Mouse (Mus musculus) CD4-positive, CD25-positive, alpha-beta regulatory T cell, adult 2 months (primary cell): ENCODE results near the gene Arpp21.

Experiments used
- DNase-seq: peaks from one replicate; pipeline ENCODE4 v3.0.0-alpha.2; 2012; ENCODE audit warnings: low read depth, low spot score

The Arpp21 gene

DNA sequence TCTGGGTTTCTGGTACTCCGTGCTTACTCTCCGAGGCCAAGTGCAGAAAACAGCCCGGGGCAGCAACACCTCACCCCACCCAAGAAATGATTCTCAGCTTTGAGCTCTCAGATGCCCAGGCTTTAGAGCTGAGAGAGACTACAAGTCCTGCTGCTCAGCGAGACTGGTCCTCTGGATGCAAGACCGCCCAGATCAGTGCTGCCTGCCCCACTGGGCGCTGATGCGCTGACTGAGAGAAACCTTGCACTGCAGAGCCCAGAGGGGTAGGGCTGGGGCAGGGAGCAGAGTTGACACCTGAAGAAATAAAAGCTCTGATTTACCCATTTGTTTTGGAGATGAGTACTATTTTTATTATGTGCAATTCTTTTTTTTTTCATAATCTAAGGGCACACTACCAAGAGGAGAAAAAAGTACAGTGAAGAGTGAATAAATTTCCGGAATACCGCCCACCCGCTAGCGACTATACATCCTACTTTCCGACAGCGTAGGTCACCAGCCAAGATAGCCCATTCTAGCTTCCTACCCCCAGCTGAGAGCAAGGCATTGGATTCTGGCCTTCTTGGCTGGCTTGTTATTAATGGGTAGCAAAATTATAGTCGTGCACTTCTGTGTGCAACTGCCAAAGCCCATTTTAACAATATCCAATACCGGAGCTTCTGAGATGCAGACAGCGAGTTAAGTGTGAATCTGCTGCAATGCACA is at the start of gene Arpp21:
Gene Arpp21 (minus strand): TSS at position 243 of the 702 bp plus-strand sequence.
- no peak for DNase-seq

- DNase-seq: no peak
These were observed 36.8 kb upstream of the Arpp21 start for GRCm38 (mm10) chr9:112272426-112272969.

DNA sequence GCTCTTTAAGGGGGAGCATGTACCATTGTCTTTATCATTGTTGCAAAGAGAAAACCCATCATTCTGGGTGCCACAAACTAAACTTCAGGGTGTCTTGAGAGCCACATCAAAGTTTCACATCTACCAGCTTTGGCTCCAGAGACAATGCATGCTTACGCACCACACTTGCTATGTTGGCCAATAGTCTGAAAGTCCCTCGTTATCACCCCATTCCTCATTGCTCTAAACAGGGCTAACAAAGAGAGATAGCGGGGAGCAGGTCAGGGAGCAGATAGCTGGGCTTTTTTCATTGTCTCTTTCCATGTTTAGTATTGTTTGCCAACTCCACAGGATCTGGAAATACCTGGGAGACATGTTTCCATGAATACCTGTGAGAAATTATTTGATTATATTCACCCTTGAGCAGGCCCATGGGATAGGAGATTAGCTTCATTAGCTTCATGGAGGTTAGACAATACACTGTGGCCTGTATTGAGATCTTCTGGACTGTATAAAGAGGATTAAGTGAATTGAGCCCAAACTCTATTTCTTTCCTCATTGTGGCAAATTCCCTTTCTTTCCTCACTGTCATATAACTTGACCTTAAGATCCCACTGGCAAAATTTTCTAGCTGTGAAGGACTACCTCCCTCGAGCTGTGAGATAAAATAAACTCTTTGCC is 29.4 kb upstream of the Arpp21 start:
- DNase-seq: no peak

DNA sequence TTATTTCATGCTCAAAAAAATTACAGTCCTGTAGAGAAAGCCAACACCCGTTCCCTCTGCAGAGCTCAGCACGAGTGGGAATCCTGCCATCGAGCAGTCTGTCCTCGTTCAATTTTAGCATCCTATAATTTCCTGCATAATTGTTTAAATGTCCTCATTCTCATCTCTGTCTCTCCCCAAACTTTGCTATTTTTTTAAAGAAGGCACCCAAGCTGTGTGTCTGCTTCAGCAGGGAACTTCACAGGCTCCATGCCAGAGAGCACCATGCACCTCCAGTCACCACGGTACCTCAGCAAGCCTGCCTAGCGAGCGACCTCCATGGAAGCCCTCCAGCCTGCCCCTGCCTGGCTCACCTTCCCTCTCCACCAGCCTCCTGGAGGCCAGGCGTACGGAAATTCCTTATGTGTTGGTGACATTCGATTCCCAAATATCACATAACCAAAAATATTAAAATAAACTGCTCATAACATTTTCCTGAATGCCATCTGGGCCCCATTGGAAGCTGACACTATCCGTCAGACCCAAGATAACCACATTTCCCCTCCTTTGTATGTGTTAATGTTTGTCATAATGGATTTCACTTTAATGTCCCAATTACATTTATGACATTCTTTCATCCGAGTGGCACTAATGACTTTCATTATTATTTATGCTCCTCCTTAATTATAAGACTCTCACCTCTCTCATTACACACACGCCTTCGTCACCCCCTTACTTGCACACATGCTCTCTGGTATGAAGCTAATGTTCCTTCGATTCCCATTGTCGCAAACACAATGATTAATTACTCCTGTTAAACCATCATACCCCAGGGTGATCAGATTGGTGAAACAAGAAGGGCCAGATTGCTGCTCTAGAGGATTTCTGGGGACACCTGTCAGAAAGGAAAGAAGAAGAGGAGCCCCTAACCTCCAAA is 26.5 kb upstream of the Arpp21 start:
- no peak for DNase-seq

GRCm38 (mm10) chr9:112261556-112261955 is 25.8 kb upstream of the Arpp21 start:
- no peak for DNase-seq

DNA sequence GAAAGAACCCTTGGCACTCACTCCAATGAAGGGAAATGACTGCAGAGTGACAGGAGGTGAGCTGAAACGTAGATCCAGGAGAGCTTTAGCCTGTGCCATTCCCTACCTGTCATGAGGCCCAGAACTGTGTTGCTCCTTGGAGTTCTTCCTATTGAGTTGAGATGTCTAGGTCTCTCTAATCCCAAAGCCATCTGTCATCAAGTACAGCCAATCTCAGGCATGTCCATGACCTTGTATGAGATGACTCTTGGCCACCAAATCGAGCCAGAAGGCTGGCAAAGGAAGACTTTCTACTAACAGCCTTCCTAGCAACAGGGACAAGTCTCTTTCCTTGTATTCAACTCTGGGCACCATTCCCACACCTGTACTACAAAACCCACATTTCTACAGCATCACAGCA is 25.0 kb upstream of the Arpp21 start:
- no peak for DNase-seq

GRCm38 (mm10) chr9:112258560-112258959 is 22.8 kb upstream of the Arpp21 start:
- DNase-seq: no peak

DNA sequence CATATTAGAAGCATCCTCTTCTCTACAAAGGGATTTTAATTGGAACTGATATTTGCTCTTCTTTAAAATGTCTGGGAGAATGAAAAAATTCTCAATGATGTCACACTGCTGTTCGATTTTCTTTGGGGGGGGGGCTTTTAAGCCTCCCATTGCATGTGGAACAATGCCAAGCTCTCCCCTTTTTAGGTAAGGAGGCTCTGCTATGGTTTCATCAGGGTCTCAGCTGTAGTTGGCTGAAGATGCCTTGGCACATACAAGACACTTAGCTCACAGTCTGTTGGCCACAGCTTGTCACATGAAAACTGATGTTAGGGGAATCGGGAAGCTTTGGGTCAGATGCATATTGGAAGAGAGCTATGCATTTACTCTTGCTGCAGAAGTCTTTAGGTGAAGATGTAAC is 20.2 kb upstream of the Arpp21 start:
- DNase-seq: no peak

- DNase-seq: no peak
These were observed 18.0 kb upstream of the Arpp21 start for GRCm38 (mm10) chr9:112253730-112254129.

GRCm38 (mm10) chr9:112251857-112252256 is 16.1 kb upstream of the Arpp21 start:
- no peak for DNase-seq

- DNase-seq: no peak
These were observed 15.6 kb upstream of the Arpp21 start for GRCm38 (mm10) chr9:112251339-112251738.

GRCm38 (mm10) chr9:112249753-112250152 is 14.0 kb upstream of the Arpp21 start:
- DNase-seq: no peak

DNA sequence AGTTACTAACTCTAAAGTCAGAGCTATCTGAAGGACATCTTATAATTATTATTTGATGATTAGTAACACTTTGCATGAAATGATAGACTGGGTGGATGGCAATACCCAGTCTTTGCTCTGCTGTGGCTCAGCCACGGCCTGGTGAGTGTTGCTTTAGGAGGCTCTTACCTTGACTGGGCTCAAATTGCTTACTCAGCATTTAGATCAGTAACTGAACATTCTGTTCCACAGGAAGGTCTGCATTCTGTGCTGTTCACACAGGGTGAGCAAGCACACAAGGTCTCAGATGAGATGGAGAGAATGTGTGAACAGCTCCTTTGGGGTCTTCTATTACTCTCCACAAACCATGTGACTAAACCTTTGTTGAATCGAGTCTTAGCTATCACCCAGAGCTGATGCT is 11.4 kb upstream of the Arpp21 start:
- no peak for DNase-seq

- DNase-seq: no peak
These were observed 2.4 kb upstream of the Arpp21 start for GRCm38 (mm10) chr9:112238168-112238567.

DNA sequence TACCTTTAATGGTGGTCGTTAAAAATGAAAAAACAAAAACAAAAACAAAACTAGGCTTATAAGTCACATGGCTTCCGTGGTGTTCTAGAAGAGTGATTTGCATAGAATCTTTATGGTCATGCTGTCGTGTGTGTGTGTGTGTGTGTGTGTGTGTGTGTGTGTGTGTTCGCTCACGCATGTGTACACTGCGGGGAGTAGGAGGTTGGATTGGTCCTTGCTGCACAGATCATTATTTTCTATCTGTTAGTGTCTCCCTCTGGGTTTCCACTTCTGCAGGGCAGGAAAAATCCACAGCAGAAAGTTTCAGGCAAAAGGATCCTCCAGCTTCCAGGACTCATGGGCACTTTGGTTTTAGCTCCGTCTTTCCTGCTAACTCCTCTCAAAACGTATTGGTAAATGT is 813 bp upstream of the Arpp21 start:
- DNase-seq: no peak

DNA sequence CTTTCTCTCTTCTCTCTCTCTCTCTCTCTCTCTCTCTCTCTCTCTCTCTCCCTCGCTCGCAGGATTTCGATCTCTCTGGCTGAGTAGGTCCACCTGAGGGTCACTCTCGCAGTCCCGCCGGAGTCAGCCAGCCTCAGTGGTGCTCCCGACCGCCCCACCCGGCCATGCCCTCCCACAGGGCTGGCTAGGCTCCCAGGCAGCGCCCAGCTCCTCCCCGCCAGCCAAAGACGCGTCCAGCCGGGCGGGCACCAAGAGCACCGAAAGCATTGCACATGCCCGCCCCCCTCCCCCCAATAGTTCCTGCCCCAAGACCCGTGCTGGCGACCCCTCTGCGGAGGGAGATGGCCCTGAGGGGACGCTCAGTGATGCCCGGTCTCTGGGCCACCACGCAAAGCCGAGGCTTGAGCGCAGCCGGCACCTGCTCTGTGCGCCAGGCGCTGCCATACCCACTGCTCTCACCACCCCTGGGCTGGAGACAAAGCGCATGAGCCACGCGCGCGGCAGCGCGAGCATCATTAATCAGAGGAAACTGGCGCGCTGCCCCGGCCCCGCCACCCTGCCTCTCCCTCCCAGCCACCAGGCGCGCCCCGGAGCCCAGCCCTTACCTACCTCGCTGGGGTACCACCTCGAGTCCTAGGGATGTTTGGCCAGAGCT is 570 bp downstream of the Arpp21 start:
- peak; percentile 45 for DNase-seq

DNA sequence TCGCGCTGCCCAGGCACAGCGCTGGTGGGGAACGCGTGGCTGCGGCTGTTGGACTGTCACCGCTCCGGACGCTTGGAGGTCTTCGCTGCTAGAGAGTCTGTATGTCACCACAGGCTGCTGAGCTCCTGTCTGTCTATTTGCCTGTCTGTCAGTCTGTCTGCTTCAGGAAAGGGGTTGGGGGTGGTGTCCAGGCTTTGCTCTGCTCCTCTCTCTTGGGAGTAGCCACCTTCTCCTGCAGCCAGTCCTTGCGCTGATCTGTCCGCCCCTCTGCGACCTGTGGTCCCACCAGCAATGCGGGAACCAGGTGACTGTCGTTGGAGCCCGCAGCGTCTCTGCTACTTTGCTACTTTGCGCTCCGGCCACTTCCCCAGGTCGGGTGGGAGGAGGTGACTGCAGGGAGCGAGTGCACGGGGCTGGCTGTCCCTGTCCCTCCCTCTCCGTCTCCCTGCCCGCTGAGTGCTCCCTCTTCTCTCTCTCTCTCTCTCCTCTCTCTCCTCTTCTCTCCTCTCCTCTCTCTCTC is 1.2 kb downstream of the Arpp21 start:
- peak; percentile 23 for DNase-seq

DNA sequence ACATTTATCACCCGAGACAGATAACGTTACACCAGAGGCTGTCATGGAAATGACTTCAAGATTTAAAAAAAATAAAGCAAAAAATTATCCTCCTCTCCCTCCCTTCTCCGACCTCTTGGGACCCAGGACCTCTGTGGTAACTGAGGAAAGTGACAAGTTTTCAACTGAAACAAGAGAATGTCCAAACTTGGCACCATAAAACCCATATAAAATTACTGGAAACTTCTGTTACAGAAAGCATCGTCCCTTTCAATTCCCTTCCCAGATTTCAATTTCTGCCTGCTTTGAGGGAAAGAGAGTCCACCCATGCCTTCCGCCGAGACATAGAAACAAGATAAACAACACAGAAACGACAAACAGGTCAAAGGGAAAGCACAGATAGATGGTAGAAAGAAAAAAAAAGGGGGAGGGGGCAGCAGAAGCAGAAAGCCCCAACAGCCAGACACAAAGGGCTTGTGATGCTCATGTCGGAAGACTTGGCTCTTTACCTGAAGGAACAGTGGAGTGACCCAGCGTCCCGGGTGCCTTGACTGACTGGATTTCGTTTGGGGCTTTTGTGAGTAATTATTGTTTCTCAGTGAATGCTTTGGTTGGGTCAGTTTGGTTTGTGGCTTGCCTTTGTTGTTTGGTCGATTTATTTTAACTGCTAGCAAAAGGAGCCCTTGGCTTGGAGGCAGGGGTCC is 1.8 kb downstream of the Arpp21 start:
- DNase-seq: no peak

GRCm38 (mm10) chr9:112233378-112233777 is 2.4 kb downstream of the Arpp21 start:
- DNase-seq: no peak

- DNase-seq: no peak
These were observed 3.7 kb downstream of the Arpp21 start for GRCm38 (mm10) chr9:112231935-112232575.
